Mouse (Mus musculus) liver, adult 2 months (tissue): ENCODE data around the gene Iscu.

Source experiments
- CTCF ChIP-seq: fragments of 200-500 bp; IDR thresholded peaks from 2 replicates; pipeline ENCODE4 v1.5.1; 2011; ENCODE audit warnings: low read depth, low read length, control low read depth
- POLR2A ChIP-seq: fragments of 200-500 bp; IDR thresholded peaks from 2 replicates; pipeline ENCODE4 v1.6.1; 2011; ENCODE audit warnings: low read length, control low read depth; ENCODE audit not compliant: insufficient read depth; ENCODE audit errors: extremely low read depth

- no peak for TF ChIP-seq CTCF
- TF ChIP-seq POLR2A, result no peak
Measured at GRCm38 (mm10) chr5:113807712-113808111, 35.2 kb downstream of the Iscu start.
